Mouse (Mus musculus) neural tube, postnatal 0 days (tissue): ENCODE results near the gene Smn1. TPM values are rescaled to one million over a fixed set of nuclear protein-coding genes. Genes with fewer than 3 reads are reported as not detected.

Experiments used
- polyA plus RNA-seq: library from polyadenylated mRNA; unstranded; fragments of >200 nt; fragmentation: Nextera tagmentation; extraction: Ambion mirVana; gene quantifications from 2 replicates; pipeline ENCODE4 v1.2.1, GENCODE M21; 2015

The Smn1 gene
- polyA plus RNA-seq: 34.5 and 38.5 TPM in 2 replicates

DNA sequence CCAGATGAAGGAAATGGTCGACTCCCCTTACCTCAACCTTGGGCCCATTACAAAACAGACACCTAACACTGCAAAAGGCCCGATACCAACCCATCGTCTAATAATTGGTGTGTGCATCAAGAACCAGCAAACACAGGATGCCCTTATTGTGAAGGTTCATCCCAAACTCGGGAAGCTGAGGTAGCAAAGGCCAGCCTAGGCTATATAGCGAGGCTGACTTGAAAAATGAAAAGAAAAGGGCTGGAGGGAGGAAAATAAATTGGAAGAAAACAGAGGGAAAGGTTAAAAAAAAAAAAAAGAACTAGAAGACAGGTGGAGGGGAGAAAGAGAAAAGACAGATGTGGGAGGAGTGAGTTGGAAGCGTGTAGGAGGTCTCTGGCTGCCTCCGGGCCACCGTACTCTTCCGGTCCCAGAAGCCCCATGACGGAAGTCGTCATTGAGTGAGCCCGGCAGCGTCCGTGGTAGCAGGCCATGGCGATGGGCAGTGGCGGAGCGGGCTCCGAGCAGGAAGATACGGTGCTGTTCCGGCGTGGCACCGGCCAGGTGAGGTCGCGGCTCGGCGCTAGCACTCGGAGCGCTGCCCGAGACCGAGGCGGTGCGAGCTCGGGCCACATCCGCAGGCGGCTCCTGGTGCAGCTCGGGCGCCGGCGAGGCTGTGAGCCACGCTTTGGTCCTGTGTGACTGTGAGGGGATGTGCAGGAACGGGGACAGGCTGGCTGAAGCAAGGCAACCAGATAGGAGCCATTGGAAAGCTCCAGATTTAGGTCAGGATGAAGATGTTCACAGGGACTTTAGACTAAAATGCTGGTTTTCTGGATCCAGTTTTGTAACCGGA, at the start of gene Smn1:
TSS of gene Smn1 (plus strand) at position 430 of the 835 bp plus-strand sequence.

DNA sequence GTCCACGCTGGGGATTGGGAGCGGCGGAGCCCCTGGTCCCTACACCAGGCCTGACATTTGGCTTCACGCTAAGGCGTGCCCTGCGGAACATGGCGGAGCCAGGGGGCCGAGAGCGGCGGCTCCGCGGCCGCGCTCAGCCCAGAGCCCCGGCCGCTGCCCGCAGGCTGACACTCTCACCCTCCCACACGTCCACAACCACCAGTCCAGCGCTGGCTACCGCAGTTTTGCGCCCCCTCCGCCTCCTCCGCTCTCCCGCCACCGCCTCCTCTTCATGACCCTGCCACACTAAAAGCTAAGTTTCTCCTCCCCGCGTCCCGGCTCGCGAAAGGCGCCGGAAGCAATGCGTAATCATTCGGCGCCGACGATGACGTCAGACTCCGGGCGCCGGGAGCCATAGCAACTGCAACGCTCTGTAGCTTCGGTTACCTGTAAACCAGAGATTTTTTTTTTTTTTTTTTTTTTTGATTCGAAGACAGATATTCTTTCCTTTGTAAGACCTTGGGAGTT, 20.9 kb upstream of the Smn1 start, which contains the start of gene Bdp1:
TSS of gene Bdp1 (minus strand) at position 323 of the 507 bp plus-strand sequence.

DNA sequence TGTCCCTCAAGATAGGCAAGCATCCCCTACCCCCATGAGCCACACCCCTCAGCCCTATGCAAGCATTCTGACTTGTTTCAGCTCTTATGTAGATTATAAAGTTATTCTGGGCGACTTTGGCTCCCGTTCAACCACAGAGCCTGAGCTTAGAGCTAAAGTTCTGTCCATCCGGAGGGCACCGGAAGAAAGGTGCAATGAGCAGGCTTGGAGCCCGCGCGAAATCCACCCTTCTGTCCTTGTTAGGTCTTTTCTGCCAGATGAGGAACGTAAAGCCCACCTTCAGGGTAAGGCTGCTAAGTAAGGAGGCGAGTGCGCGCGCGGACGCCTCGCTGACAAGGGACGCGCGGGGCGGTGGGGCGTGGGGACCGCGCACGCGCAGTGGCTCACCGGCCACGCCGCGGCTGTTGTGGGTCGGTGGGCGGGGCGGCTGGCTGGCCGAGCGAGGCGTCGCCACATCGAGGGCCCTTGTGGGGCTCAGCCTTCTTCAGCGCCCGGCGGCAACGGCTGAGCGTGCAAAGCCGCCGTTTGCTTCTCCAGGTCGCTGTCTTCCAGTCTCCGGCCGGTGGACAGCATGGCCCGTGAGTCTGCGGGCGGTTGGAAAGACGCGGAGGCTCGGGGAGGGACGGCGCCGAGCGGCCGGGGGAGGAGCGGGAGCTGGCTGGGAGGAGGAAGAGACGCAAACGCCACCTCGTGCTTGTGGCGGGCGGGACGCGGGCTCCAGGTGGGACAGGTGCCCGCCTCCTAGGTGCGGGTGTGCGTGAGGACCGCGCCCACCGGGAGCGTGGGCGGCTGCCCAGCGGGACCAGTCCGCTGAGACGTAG, 16.8 kb upstream of the Smn1 start, which contains the start of gene Serf1:
TSS of gene Serf1 (plus strand) at position 361 of the 821 bp plus-strand sequence.

Other genes starting within 250 kb of the Smn1 start
- 83.1 and 94.9 TPM in 2 replicates for gene Cartpt, start 223.8 kb upstream of the Smn1 start, polyA plus RNA-seq
- gene Mccc2, start 109.2 kb upstream of the Smn1 start, polyA plus RNA-seq: 34.8 and 38.0 TPM in 2 replicates
- gene Bdp1, start 20.8 kb upstream of the Smn1 start, polyA plus RNA-seq: 22.2 and 24.3 TPM in 2 replicates
- 265 and 282 TPM in 2 replicates for gene Serf1, start 16.8 kb upstream of the Smn1 start, polyA plus RNA-seq
- gene Naip2, start 77.2 kb downstream of the Smn1 start, polyA plus RNA-seq: 0.20 and 0.23 TPM in 2 replicates
- 0.28 TPM in 2 replicates for gene Naip5, start 121.5 kb downstream of the Smn1 start, polyA plus RNA-seq
- gene Naip6, start 192.8 kb downstream of the Smn1 start, polyA plus RNA-seq: 0.13 and 0.14 TPM in 2 replicates